Mouse (Mus musculus) gastrocnemius, postnatal 14 days (tissue): ENCODE data around the gene Elfn1. TPM values are rescaled to one million over a fixed set of nuclear protein-coding genes. Genes with fewer than 3 reads are reported as not detected.
"Not testable (repeated sequence)": the region's sequence is repeated elsewhere in the genome, so short reads cannot be mapped to it uniquely, and the experiment has no call there.

Experiments
- DNase-seq: peaks from one replicate; pipeline ENCODE4 v3.0.0; 2021; ENCODE audit warnings: mixed read lengths
- intact Hi-C: fragments of 180-260 bp; cut with DNase I; formaldehyde crosslinking; loops from one replicate; pipeline ENCODE4 v1.15.1; 2025; ENCODE audit warnings: low total_unique reads
- total RNA-seq, 2 experiments: library from RNA; stranded (reverse); gene quantifications; 2 replicates each; pipeline ENCODE4 v1.2.3; 2021

Elfn1 gene
- total RNA-seq, 2 experiments from 2014 or later: 0.09 to 0.25 TPM

DNA sequence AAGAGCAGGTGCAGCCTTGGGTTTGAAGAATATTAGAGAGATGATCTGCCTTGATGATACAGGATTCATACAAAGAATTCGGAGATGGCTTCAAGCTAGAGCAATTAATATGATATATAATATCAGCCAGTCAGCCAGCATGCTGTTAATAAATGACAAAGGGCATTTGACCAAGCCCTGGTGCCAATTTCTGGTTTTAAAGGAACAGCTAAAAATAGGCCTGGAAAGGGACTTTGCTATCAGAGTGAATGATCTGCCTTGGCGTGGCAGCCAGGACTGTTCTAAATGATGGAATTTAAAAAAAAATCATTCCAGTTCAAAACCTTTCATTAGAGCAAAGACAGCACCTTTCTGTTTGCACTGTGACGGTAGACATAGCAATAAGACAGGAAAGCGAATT is 52.0 kb downstream of the Elfn1 start:
- intact Hi-C loops: no loop called here

DNA sequence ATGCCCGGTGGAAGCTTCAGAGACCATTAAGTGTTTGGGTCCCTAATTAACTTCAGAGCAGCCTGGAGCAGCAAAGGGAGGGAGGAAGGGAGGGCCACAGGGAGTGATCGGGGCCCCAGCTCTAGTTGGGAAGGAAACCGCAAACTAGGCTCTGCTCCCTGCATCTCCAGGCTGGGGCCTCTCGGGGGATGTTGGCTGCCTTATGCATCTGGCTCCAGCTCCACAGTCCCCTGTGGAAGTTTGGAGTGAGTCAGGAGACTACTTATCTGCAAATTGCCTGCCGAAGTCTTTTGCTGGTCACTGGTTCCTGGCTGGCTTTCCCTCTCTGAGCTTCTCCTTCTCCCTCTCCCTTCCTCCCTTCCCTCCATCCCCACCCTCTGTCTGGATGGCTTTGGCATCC is 56.6 kb downstream of the Elfn1 start:
- intact Hi-C loops: no loop called here

More for the DNA sequence above, 52.0 kb downstream of the Elfn1 start:
- no peak for DNase-seq

DNA sequence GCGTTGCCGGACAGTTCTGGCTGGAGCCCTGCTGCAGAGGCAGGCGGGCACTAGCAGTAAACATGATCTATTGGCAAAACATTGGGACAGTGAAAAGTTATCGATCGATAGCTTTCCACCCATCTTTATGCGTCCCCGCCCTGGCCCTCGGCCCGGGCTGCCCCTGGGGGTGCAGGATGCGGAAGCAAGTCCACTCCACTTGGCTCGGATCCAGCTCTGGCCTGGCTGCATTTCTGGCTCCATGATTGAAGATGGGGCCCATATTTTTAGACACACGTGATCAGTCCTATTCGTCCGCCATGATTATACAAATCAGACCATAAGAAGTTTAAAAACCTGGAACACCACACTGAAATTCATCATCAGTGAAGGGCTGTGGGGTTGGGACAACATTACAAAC is 57.9 kb downstream of the Elfn1 start:
- no peak for DNase-seq
- intact Hi-C loops: no loop called here

More for the DNA sequence above, 56.6 kb downstream of the Elfn1 start:
- no peak for DNase-seq

DNA sequence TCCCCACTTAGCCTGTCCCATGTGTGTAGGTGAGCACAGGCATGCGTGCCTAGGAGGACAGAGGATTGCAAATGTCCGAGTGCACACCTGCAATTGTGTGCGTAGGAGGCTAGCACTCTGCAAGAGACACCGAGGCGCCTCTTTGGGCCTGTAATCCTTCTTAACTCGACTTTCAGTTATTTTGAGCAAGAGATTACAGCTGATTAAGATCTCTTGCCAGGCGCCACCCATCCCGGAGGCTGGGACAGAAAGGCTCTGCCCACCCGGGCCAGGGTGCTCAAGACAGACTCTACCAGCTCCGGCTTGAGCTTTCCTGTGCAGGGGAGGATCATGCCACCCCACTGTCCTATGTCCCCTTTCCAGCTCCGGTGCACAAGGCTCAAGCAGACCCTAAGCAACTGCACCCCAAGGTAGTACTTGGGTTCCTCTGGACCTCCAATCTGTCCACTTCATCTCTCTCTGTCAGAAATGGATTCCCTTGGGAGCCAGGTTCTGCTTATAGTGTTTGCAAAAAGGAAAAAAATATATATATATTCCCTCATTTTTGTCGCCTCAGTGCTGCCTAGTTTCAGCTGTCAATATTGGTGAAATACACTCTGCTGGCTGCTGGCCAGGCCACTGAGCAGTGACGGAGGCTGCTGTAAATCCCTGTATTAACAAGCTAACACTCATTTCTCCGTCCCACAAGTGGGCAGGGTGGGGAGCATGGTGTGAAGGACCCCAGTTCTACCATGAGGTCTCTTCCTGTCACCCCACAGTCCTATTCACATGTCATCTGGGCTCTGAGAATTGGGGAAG is 61.6 kb downstream of the Elfn1 start:
- DNase-seq: no peak
- intact Hi-C loops: no loop called here

DNA sequence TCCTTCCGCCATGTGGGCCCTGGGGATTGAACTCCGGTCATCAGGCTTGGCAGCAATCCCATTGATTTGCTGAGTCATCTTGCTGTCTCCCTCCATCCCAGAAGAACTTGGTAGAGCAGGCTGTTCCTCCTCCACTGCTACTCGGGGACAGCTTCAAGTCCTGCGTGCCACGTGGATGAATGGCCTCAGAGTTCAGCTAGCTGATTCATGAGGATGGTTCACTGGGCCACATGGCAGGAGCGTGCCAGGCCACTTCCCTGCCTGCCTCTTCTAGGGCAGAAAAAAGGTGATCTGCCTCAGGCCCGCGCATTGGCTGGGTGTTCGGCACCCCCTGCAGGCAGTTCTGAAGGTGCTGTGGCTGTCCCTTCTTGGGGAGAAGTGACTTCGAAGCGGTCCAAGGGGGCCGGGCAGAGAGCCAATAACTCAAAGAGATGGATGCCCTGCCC is 62.5 kb downstream of the Elfn1 start:
- DNase-seq: no peak

DNA sequence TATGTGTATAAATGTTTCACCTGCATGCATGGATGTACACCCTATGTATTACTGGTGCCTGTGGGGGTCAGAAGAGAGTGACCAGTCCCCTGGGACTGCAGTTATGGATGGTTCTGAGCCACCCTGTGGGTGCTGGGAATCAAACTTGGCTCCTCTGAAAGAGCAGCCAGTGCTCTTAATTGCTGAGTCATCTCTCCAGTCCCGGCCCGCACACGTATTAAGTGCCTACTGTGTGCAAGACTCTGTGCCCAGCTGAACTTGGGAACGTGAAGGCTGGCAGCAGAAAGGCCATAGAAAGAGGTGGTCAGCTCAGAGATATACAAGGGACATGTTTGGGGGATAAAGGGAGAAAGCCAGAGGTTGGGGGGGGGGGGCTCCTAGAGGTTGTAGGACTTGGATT is 68.8 kb downstream of the Elfn1 start:
- DNase-seq: no peak
- intact Hi-C loops: loop anchor here (10.0 kb wide), 1 partner anchor 168 kb away; no protein-coding TSS in a partner anchor

More for the DNA sequence above, 62.5 kb downstream of the Elfn1 start:
- intact Hi-C loops: loop anchor here (10.0 kb wide), 1 partner anchor 175 kb away; no protein-coding TSS in a partner anchor

DNA sequence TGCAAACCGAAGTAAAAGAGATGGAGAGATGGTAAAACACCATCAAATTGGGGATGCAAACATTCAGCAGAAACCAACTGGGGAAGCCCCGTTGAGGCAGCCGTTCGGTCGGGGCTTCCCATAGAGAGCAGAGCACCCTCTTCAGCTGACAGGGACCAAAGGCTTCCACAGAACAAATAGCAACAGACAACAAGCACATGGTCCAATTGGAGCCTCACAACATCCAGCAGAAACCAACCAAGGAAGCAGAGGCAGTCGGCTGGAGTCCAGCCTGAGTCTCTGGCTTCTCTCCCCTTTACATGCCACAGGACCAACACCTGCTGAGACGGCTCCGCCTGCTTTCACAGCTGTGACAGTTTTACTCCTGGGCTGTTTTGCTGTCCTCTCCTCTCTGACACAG is 69.7 kb downstream of the Elfn1 start:
- intact Hi-C loops: loop anchor here (10.0 kb wide), 1 partner anchor 167 kb away; no protein-coding TSS in a partner anchor
- DNase-seq: no peak

DNA sequence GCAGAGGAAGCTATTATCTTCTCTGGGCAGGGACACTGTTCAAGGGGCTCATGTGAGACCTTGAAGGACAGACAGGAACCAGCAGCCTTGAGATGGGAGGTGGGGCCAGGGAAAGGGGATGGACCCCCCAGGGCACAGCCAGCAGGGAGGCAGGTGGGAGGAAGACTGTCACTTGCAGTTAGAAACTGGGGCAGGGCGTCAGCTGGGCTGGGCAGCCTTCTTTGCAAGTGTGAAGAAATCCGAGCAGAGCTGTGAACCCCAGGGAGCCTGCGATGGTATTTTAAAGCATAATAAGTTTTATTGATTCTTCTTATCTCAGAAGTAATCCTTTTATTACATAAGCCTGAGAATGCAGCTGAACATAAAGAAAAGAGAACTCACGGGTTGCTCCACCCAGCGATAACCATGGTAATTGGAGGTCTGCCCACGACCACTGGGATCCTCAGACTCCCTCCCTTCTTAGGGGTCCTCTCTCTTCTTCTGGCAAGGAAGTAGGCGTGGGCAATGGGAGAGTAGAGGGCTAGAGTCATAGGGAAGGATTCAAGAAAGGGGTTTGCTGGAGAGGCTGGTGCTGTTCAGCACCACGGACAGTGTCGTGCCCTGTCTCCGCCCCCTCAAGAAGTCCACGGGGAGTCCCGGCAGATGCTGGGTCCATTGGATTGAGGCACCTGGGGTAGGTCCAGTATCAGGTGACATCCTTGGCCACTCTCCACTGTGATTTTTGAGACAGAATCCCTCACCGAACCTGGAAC is 71.0 kb downstream of the Elfn1 start:
- intact Hi-C loops: loop anchor here (10.0 kb wide), 1 partner anchor 166 kb away; no protein-coding TSS in a partner anchor
- no peak for DNase-seq

DNA sequence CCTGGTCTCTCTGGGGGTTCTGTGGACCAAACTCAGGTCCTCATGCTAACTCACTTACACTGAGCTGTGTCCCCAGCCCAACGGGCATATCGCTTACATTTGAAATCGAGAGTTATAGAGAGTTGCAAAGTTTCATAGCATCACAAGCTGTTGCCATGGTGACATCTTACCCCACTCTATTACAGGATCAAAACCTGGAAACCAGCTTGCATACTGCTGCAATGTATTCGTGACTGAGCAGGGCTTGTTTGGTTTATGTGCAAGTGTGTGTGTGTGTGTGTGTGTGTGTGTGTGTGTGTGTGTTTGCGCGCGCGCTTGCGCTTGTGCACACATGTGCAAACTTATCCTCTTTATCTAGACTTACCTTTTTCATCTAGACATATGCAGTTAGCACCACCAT is 71.6 kb downstream of the Elfn1 start:
- DNase-seq: no peak
- intact Hi-C loops: loop anchor here (10.0 kb wide), 1 partner anchor 165 kb away; no protein-coding TSS in a partner anchor

DNA sequence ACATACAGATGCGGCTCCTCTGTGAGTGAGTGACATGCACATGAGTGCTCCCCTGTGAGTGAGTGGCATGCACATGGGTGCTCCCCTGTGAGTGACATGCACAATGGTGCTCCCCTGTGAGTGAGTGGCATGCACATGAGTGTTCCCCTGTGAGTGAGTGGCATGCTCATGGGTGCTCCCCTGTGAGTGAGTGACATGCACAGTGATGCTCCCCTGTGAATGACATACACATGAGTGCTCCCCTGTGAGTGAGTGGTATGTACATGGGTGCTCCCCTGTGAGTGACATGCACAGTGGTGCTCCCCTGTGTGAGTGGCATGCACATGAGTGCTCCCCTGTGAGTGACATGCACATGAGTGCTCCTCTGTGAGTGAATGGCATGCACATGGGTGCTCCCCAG is 74.2 kb downstream of the Elfn1 start:
- no peak for DNase-seq
- intact Hi-C loops: no loop called here

DNA sequence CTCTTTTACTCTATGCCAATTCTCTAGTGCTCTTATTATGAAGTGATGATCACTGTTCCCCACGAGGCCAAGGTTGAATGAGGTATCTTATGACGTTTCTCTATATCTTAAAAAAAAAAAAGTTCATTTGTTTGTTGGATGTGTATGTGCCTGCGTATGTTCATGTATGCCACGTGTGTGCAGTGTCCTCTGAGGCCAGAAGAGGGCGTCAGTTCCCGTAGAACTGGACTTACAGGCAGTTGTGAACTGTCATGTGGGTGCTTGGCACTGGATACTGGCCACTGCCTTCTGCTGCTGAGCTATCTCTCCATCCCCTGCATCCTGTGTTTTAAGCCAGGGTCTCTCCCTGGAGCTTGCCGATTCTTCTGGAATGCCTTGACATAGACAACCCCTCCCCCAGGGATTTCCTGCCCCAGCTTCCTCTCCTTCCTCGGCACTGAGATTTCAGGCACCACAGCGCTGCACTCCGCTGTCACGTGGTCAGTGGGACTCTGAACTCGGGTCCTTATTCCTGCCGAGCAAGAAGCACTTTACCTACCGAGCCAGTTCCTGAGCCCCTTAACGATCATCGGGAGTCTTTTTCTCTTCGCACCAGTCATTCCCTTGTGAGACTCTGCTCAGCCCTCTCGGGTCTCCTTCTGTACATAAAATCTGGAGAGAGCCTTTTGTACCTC is 77.5 kb downstream of the Elfn1 start:
- no peak for DNase-seq
- intact Hi-C loops: no loop called here

DNA sequence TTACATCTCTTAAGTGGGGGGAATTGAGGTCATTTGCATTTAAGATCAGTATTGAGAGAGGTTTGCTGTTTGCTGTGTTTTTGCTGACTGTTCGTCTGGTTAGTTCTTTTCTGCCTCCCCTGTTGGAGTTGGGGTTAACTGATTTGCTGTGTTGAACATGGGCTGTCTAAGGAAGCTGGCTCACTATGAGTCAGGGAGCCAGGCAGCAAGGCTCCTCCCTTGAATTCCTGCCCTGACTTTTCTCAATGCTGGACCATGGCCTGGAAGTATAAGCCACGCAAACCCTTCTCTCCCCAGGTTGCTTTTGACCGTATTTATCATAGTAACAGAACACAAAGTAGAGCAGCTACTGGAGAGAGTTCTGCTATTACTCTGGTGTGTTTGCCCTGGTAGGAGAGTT is 83.8 kb downstream of the Elfn1 start:
- intact Hi-C loops: no loop called here
- DNase-seq: no peak

DNA sequence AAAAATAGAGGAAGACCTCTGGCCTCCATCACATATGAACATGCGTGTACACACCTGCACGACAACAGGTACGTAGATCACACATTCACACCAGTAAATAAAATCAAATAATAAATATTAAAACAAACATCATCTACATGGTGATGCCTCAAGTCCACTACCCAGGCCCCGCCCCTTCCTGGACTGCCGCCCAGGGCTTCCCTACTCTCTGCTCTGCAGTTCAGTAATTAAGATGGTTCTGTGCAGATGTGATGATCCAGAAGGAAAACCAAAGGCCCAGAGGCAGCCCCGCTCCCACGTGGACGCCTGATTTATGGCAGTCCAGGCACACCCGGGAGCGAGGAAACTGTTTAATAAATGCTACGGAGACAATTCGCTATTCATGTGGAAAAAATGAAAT is 90.6 kb downstream of the Elfn1 start:
- peak; percentile 60 for DNase-seq
- intact Hi-C loops: not testable (repeated sequence)

DNA sequence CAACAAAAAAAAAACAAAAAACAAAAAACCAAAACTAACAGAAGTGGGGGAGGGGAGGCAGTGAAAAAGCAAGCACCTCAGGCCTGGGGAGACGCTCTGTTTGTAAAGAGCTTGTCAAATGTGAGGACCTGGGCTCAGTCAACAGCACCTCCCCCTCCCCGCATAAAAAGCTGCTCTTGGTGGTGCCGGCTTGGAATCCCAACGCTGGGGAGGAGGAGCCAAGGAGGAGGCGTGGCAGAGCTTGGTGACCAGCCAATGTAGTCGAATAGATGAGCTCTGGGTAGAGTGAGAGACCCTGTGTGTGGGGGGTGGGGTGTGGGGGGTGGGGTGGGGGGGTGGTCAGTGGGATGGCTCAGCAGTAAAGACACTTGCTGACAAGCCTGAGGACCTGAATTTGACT is 91.2 kb downstream of the Elfn1 start:
- intact Hi-C loops: no loop called here

DNA sequence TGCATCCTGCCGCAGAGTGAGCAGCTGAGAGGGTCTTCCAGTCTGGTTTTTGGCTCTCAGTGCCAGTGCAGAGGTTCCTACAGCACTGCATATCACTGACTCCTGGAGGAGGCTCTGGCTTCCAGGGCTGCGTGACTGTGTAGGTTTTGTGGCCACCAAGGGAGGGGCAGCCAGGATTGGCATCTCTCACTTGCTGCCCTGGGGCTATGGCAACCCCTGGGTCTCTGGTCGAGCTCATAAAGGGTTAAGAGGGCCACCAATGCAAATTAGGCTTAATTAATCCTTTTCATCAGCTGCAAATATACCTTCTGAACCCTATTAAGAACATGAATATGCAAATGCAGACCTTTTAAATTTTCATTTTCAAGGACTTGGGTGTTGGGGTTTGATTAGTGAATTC is 94.8 kb downstream of the Elfn1 start:
- intact Hi-C loops: no loop called here
- no peak for DNase-seq

More for the DNA sequence above, 91.2 kb downstream of the Elfn1 start:
- no peak for DNase-seq

DNA sequence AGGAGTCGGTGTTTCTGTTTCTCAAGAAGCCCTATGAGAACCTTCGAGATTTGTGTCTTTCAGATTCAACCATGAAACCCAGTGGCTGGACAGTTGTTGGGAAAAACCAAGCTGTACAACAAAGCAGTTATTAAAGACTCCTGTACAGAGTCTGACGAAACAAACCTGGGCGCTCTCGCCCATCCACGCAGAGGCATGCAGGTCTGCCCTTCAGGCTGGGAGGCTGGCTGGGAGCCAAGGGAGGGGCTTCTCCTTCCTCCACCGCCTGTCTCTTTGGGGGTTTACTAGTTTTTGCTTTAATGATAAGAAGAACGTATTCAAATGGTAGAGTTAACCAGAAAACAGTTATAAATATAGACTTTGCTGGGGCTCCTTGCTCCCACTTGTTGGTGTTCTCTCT is 99.1 kb downstream of the Elfn1 start:
- no peak for DNase-seq
- intact Hi-C loops: no loop called here

DNA sequence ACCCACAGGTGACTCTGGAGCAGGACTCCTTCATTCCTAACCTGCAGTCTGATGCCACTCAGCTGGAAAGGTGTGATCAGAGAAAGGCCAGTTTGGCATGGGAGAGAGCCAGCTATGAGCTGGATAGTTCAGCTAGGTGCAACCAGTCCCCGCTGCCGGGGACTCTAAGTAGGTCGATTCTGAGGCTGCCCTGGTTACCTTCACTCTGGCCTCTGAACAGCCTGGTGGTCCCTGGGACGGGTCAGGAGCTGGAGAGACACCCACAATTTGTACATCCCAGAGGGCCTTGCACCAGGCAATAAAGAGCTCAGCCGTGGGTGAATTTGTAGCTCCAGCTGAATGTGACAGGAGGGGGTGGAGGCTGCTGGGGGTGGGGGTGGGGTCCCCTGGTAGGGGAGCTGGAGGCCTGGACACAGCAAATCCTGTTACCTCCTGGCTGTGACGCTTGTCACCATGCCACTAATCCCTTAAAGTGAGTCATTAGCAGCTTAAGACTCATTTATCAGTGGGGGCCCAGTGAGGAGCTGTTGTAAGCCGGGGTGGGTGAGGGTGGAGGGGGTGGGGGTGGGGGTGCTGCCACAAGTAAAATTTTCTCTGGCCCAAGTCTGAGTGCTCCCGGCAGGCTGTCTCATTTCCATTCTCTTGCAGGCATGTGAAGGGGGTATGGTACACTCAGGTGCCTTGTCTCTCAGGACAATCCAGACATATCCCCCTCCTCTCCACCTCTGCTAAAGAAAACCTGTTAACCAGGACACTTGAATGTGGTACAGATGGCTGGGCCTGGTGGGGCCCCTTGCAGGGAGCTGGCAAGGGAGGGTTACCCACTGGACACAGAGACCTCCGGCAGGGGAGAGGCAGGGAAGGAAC is 100.1 kb downstream of the Elfn1 start:
- intact Hi-C loops: no loop called here
- DNase-seq: no peak

DNA sequence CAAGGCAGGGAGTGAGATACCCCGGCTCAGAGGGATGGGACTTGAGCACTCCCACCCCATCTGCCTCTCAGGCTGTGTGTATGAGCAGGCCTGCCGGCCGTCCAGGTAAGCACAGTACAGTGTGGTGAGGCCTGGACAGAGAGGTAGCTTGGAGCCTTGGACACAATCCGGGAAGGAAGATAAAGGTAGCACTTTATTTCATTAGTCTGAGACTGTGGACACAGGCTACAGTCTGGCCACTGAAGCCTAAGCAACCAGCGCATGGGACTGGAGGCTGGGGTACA is 100.7 kb downstream of the Elfn1 start:
- DNase-seq: no peak
- intact Hi-C loops: no loop called here

DNA sequence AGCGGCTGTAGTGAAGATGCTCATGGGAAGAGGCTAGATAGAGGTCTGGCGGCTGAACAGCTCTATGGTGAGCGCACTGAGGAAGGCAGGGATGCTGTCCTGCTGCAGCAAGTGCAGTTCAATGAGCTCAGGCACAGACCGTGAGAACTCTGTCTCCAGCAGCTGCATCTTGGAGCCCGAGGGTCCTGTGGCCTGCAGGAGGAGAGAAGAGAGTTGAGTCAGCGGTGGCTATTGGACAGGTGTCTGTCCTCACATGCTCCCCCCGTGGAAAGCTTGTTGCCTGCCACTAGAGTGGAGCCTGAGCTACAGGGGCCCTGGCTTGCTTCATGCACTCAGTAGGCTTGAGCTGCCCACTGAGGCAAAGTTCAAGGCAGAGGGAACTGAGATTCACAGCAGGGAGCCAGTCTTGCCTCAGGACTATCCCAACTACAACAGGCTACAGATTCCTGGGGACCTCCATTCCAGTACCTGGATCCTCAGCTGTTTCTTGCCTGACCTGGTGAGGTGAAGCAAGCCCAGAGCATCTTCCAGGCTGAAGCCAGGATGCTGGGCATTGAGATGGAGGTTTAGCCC is 101.4 kb downstream of the Elfn1 start:
- intact Hi-C loops: no loop called here

More for the DNA sequence above, 101.4 kb downstream of the Elfn1 start:
- no peak for DNase-seq
